Mouse (Mus musculus): Measurements from ENCODE around the gene Gm14085.
A peak's percentile ranks its signal among the peaks of the same experiment; 100 is the strongest.
"Not testable (repeated sequence)": the region's sequence is repeated elsewhere in the genome, so short reads cannot be mapped to it uniquely, and the experiment has no call there.

Gene Gm14085

DNA sequence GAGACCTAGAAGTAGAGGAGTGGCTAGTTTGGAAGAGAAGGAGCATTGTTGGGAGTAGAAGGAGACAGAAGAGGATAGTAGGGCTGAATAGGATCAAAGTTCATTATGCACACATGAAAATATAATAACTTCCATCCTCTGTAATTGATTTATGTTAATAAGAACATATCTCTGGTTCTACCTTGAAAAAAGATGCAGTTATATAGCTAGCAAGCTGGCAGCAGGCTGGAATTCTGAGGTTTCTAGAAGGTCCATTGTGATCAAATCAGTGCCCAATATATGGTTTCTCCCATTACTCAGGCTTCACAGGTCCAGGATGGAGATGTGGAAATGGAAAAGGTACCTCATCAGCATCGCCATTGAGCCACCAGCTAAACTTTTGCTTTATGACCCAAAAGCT lies at the start of gene Gm14085:
TSS of gene Gm14085 (plus strand) at position 301 of the 400 bp plus-strand sequence.
- DNase-seq, result no peak

DNA sequence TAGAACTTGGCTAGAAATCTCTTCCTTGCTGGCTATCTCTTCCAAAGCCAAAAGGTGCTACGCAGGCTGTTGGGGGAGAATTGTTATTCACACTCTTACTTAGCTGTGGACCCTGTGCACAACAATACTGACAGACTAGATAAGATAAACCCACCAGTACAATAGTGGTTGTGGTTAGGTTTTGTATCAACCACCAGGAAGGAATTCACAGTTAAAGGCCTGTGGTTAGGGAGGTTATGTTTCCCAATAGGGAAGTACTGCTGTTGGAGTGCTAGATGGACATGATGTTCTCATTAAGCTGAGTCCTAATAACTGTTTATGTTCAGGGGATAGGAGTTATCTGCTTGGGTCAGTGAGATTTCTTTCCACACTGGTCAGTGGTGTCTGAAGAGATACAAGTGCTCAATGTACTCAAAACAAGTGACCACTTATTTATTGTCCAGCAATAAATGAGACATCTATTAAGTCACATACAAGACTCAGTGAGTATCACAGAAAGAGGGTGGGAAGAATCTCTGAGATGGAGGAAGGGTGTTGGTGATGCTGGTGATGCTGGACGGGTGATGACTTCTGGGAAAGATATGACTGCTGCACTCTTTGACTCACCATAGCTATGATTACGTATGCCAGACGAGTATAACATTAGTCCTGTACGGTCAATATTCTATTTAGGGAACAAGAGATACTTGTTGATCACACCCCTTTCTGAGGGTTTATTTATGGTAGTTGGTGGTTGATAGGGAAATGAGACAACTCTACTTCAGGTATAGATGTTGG lies 45.8 kb upstream of the Gm14085 start:
- not testable (repeated sequence) for DNase-seq

DNA sequence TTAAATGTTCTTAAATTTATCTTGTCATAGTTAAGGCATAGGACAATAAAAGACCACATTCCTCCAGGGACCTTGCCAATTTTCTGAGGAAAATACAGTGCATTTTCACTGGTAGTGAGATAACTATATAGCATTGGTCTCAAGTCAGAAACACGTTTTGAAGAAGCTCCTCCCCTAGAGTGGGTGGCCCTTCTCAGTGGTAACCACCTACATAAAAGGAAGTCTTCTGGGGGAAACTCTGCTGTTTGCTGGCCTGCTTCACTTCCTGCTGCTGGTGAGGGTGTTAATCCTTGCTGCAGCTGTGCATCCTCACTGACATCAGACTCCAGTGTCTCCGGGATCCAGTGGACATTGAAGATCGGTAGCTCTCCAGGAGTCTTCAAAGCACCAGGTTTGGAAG lies 44.2 kb upstream of the Gm14085 start:
- DNase-seq, result not testable (repeated sequence)

DNA sequence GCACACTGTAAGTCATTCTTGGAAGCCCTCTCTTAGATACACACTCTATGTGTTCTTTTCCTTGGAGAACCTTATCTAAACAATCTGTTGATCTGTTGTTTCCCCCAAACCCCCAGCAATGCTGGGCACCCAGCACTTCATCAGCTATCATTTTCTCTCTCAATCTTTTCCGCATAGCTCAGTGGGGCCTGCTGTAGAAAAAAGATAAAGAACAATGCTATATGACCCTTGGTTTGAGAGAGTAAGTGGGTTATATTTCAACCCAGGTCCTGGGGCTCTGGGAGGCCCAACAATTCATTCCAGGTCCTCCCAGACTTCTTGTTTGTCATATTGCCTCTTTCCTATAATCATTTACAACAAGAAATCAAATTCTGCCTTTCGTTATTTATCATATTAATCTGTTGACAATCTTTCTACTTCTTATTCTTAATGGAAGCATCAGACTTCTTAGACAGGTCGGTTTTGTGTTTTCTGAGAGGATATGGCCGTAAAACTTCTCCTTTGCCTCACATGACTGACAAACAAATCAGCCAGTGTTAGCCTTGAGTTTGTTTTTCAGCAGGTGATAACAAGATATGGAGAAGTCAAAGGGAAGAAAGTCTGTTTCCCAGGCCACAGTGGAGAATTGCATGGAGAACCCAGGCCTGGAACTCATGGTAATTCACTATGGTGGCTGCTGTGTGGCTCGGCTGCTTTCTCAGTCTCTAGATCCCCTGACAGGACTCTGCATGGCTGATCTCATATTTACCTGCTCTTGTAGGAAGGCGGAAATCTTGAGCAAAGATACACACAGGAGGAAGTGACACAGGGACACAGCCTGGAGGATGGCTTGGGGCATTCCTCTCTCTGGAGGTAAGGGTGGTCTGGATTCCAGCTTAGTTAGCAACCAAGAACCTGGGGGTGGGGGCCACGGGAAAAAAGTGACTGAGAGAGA lies 43.5 kb upstream of the Gm14085 start:
- DNase-seq, result no peak

DNA sequence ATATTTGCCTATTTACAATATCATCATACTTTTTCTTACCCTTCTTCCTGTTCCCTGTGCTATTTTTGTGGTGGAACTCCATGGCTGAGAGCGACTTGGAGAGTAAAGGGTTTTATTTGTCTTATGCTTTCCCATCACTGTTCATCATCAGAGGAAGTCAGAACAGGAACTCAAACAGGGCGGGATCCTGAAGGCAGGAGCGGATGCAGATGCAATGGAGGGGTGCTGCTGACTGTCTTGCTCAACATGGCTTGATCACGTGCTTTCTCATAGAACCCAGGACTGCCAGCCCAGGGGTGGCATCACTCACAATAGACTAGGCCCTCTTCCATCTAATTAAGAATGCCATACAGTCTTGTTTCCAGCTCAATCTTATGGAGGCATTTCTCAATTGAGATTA lies 34.4 kb upstream of the Gm14085 start:
- no peak for DNase-seq

DNA sequence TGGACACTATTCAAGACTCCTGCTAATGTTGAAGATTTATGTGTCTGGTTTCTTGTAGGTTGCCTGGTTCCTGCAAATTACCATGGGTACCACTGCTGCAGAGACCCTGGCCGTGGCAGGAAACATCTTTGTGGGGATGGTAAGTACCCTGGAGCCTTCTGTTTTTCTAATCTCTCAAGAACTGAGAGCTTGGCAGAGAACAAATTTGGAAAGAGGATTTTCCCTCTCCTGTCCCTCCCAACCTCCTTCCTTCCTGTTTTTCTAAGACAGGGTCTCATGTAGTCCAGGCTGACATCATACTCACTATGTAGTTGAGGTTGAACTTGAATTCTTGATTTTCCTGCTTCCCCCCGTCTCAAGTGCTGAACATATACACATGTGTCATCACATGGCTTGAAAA lies 32.3 kb upstream of the Gm14085 start:
- no peak for DNase-seq

DNA sequence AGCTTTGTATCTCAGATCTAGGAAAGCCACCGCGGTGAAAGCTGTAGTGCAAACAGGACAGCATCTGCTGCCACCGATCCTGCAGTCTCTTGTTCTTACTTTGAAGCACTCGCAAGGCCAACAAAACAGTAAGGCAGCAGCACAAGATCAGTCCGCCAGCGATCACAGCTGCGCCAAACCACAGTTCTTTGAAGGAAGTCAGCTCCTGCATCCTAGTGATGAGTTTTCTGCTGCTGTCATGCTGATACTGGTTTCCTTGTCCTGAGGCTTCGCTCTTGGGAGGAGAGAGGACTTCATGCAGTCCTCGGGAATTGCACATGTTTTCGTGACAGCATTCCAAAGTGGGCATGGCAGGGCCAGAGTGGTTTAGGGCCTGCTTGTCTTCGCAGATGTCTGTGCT lies 17.8 kb upstream of the Gm14085 start:
- peak; percentile 1 for DNase-seq

DNA sequence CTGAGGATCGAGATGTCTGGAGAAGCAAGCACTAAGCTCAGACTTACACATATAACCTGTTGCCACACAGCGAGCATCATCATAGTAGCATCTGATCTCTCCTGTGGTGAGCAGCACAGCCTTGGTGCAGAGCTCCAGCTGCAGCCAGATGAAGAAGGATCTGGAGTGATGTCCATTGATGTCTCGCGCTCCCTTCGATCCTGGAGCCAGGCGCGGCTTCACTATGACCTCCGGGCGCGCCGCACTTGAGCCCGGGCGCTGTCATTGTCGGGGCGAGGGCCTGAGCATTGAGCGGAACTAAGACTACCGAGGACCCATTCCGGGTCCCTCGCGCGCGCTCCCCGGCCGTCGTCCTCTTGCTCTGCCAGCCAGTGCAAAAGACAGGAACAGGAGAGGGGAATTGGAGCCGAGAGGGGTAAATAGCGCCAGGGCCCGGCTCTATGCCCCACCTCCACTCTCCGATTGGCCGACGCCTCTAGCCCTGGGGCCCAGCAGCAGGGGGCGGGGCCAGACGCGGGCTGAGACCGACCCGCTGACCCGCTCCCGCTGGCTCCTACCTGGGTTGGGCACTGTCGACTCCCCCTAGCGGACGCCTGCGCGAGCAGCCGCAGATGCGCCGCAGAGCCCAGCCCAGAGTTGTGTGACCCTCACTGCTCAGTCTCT lies 17.3 kb upstream of the Gm14085 start:
- DNase-seq, result peak; percentile 95

DNA sequence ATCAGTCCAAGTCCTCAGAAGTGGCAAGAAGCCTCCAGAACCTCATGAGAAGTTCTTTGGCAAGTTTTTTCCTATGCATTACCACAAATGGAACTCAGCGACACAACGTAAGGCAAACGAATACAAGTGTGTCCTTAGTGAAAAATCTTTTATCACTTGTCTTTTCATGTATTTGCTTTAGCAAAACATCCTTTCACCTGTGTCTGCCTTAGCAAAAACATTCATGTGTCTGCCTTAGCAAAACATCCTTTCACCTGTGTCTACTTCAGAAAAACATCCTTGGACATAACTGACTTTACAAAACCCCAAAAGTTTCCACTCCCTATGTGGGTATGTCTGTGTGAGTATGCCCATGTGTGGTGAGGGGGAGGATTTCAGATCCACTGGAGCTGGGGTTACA lies 15.5 kb upstream of the Gm14085 start:
- DNase-seq, result no peak

DNA sequence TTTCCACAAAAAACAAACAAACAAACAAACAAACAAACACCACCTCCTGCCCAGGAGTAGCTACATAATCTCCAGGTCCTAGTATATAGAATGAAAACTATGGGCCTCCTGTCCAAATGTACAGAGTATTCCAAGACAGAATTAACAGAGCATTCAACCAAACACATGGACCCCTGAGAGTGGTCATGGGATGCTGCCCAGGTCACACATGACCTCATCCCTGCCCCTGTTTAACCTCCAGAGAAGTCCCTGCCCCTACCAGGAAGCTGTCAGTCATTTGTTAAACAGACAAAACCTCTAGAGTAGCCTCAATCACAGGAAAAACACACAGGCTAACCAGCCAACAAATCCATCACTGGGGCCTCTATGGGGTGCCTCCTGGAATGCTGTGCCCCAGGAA lies 8.2 kb upstream of the Gm14085 start:
- no peak for DNase-seq

DNA sequence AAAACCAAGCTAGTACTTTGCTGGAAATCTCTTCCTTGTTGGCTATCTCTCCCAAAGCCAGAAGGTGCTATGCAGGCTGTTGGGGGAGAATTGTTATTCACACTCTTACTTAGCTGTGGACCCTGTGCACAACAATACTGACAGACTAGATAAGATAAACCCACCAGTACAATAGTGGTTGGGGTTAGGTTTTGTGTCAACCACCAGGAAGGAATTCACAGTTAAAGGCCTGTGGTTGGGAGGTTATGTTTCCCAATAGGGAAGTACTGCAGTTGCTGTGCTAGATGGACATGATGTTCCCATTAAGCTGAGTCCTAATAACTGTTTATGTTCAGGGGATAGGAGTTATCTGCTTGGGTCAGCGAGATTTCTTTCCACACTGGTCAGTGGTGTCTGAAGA lies 954 bp upstream of the Gm14085 start:
- not testable (repeated sequence) for DNase-seq

DNA sequence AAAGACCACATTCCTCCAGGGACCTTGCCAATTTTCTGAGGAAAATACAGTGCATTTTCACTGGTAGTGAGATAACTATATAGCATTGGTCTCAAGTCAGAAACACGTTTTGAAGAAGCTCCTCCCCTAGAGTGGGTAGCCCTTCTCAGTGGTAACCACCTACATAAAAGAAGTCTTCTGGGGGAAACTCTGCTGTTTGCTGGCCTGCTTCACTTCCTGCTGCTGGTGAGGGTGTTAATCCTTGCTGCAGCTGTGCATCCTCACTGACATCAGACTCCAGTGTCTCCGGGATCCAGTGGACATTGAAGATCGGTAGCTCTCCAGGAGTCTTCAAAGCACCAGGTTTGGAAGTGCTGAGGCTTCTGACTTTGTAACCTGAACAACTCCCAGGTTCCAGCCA lies 913 bp downstream of the Gm14085 start:
- DNase-seq, result not testable (repeated sequence)

DNA sequence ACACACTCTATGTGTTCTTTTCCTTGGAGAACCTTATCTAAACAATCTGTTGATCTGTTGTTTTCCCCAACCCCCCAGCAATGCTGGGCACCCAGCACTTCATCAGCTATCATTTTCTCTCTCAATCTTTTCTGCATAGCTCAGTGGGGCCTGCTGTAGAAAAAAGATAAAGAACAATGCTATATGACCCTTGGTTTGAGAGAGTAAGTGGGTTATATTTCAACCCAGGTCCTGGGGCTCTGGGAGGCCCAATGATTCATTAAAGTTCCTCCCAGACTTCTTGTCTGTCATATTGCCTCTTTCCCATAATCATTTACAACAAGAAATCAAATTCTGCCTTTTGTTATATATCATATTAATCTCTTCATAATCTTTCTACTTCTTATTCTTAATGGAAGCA lies 1.4 kb downstream of the Gm14085 start:
- DNase-seq, result not testable (repeated sequence)

DNA sequence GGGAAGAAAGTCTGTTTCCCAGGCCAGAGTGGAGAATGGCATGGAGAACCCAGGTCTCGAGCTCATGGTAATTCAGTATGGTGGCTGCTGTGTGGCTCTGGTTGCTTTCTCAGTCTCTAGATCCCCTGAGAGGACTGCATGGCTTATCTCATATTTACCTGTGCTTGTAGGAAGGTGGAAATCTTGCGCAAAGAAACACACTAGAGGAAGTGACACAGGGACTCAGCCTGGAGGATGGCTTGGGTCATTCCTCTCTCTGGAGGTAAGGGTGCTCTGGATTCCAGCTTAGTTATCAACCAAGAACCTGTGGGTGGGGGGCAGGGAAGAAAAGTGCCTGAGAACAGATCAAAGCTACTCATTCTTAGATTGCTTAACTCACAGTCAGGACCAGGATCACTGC lies 1.9 kb downstream of the Gm14085 start:
- no peak for DNase-seq

DNA sequence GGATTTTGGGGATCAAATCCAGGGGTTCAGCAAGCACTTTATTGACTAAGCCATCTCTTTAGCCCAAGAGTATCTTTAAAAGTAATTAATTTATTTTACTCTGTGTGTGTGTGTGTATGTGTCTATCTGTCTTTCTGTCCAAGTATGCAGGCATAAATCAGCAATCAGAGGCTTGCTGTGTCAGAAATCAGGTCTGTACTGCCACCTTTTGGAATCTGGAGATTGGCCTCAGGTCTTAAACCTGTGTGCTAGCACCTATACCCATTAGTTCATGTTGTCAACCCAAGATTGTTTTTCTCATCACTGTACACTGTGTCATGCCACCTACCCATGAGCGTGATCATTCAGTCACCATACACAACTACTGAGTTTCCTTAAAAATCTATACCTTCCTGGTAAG lies 45.0 kb downstream of the Gm14085 start:
- DNase-seq, result not testable (repeated sequence)

DNA sequence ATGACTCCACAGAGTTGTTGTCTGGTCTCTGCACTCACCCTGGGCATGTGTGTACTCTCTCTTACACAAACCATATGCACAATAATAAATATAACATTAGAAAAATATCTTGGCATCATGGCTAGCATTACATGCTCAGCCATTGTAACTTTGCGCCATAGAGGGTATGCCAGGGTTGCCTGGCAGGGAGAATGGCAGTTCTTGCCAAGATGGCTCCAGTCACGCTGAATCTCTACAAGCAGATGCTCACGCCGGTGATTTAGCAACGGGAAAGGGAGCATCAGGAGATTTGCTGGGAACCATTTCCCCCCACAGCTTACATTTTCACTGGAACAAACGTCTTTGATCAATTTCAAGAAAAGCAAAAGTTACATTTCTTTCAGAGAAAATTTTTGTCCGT lies 46.5 kb downstream of the Gm14085 start:
- no peak for DNase-seq

DNA sequence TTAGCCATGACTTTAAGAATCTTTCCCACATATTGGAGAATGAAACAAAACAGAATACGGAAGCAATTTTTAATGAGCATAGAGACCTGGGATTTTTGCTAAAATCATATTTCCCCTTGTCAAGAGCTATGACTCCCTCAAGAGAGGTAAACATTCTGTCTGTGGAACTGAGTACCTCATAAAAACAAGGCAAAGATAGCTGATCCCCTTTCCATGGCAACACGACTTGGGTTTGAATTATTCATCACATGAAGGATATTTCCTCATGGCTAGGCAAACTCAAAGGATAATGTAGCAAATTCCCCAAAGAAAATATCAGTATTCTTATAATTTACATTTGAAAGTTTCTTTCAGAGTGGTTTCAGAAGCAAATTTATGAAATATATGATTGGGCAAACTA lies 47.0 kb downstream of the Gm14085 start:
- DNase-seq, result no peak

DNA sequence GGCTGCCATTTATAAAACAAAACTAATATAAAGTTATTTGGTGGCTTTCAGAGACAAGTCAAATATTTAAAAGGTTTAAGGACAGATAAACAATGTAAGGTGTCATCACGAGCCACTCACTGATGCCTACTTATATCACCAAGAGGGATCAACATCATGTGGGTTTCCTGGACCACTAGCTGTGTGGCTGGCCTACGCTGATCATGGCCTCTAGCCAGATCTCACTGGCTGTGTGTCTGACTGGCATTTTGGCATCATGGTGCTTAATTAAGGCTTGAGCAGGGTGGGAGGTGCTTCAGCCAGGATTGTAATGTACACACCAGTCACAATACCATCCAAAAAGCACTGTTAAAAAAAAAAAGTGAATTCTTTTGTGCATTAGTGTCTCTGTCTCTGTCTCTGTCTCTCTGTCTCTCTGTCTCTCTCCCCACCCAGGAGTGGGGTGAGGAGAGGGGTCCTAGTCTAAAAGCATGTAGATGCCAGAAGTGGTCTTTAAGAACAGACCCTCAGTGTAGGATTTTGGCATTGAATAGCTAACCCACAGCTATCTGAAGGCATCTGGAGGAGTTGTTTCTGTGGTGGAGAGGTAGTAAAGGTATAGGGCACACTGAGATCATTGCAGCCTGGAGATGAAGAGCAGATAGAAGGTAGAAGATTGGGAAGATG lies 47.5 kb downstream of the Gm14085 start:
- DNase-seq, result no peak

DNA sequence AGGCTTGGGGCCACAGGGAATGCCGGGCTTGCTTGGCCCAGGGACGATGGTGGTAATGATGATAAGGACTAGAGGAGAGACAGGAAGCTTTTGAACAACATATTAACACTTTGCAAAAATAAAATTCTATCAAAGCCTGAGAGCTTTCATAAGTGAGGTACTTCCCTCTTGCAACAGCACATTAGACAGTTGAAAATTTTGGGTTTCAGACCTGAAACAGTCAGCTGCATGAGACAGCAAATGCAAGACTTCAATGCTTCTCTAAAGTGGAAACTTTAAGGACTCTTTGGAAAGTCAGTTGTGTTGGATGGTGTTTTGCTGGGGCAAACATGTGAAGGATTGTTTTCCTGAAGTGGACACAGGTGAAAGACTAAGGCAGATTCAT lies 48.1 kb downstream of the Gm14085 start:
- no peak for DNase-seq

DNA sequence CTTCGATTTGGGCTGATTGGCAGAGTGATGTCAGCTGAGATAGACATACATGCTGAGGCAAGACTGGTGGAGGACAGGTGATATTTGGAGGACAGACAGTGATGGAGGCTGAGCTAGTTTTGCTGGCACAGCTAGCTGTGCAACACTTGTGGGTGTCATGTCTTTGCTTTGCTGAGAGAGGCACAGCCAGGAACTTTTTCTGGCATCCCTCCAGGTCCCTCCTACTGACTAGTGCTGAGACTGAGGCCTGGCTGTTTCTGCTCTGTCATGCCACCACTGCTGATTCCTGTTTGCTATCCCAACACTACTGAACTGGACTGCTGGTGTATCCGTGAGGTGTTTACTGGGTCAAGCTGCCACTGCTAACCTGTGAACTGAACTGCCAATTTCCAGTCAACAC lies 48.6 kb downstream of the Gm14085 start:
- DNase-seq, result peak; percentile 2

DNA sequence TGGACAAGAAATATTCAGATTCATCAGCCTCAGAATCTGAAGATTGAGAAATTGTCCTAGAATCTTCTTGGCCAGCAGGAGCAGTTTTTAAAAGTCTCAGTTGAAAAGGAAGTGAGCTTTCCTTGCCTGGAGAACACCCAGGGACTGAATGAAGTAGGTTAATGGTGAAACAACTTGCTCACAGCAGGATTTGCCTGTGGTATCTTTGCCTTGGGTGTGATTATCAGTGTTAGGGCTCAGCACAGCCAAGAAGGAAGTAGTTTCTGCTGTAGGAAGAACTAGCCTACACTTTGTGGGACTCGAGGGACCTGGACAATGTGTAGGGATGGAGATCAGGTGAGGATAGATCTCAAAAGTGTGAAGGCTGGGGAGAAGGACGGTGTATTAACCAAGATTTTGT lies 49.9 kb downstream of the Gm14085 start:
- no peak for DNase-seq

DNA sequence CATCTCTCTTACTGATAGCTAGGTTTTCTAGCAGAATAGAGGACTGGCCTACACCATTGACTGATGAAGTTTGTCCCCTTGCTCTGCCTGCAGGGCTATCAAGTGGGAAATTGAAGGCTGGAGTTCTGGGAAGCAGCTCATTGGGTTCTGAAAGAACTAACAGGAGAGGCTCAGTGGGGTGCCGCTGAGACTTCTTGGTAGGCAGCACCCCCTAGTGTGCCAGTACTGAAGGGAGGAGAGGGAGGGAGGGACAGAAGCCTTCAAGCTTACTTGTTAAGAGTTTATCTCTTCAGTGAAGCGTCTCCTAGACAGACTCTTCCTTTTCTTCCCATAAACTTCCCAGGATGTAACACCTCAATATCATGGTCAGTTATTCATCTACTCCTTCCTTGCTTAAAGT lies 73.6 kb downstream of the Gm14085 start:
- no peak for DNase-seq

DNA sequence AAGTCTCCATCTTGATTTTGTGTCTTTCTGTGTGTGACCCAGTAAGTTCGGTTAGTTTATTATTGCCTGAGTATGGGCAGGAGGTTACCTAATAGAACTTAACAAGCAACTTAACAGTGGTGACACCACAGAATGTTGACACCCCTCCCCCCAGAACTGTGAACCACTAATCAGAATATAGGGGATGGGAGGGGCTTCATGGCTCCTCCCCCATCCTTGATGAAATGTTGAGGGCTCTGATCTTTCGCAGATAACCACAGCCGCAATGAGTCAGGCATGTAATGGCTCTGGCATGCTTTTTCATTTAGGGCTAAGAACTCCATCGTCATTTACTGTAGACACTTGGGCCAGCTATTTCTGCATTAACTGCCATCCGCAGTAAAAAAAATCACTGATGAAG lies 76.5 kb downstream of the Gm14085 start:
- DNase-seq, result no peak
